Mouse (Mus musculus): ENCODE measurements around the gene Shisa9. TPM values are rescaled to one million over a fixed set of nuclear protein-coding genes. Genes with fewer than 3 reads are reported as not detected.

Gene Shisa9
- not detected for polyA plus RNA-seq (2017; shearing (Covaris generic))

DNA sequence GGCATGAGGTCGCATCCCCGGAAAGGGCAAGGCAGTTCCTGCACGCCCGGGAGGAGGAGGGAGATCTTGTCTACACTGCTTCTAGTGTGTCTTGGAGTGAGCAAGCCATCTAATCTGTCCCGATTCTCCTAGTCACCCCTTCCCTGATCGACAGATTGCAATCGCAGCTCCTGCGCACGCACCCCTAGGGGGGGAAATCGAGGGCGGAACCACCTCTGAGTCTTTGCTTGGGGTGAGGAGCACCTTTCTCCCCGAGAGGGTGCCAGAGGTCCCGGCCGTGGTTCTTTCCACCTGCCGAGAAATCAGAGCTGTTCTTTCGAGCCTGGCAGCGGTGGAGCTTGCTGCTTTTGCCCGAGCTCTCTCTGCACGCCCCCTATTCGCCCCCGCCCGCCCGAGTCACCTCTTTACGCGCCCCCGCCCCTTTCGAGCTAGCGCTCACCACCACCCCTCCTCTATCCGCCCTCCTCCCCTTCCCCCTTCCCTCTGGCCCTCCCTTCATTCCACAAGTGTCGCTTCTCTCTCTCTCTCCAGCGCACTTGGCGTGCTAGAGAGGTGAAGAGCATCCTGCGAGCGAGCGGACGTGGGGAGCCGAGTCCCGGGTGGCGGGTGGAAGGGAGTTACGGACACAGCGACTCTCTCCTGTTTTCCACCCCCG, at the start of gene Shisa9:
Gene Shisa9 (plus strand): TSS at position 498 of the 655 bp plus-strand sequence.

Other genes starting within 250 kb of the Shisa9 start
- 13.0 TPM for gene Cpped1, start 74.7 kb upstream of the Shisa9 start, polyA plus RNA-seq (2017; shearing (Covaris generic))